Mouse (Mus musculus): Measurements from ENCODE around the gene Gm4450.
"Not testable (repeated sequence)": the region's sequence is repeated elsewhere in the genome, so short reads cannot be mapped to it uniquely, and the experiment has no call there.

GRCm38 (mm10) chr3:98405877-98406276 is 51.0 kb downstream of the Gm4450 start:
- TF ChIP-seq POLR2A (IDR thresholded peaks at IDR 0.05; ENCODE audit: low read depth, low read length); CTCF (IDR thresholded peaks at IDR 0.05; ENCODE audit: extremely low read depth, insufficient read length, insufficient replicate concordance, low read depth, low read length): not testable (repeated sequence)

Data from small intestine, adult 2 months (tissue).